Mouse (Mus musculus): ENCODE data around the gene Gm45717. TPM values are rescaled to one million over a fixed set of nuclear protein-coding genes. Genes with fewer than 3 reads are reported as not detected.

The Gm45717 gene
- polyA plus RNA-seq, 1 experiment = not detected

- Histone ChIP-seq H3K36me3 (ENCODE audit: control insufficient read depth, insufficient read depth) (peaks cover 18% of the 10 kb centered on the region), H3ac (ENCODE audit: control insufficient read depth, insufficient read length, low read depth) (no peak overlapping the region), H3K79me2 (ENCODE audit: control insufficient read depth, insufficient read depth) (peaks cover 52% of the 10 kb centered on the region), H3K27me3 (ENCODE audit: control insufficient read depth, insufficient read depth, insufficient read length) (no peaks in the 10 kb centered on the region), H3K79me3 (ENCODE audit: low read depth) (peaks cover 39% of the 10 kb centered on the region), H3K4me3 (ENCODE audit: insufficient read depth, poor library complexity, severe bottlenecking) (no peak overlapping the region)
- TF ChIP-seq CEBPB (IDR thresholded peaks at IDR 0.05; ENCODE audit: low read depth) (no peak), USF1 (IDR thresholded peaks at IDR 0.05; ENCODE audit: low read depth) (no peak), FOSL1 (IDR thresholded peaks at IDR 0.05; ENCODE audit: insufficient read depth, low read length, poor library complexity, severe bottlenecking) (no peak), MYOG (IDR thresholded peaks at IDR 0.05; ENCODE audit: control insufficient read depth, extremely low read depth, insufficient read length) (no peak), MAX (IDR thresholded peaks at IDR 0.05) (no peak), CTCF (IDR thresholded peaks at IDR 0.05; ENCODE audit: control insufficient read depth, insufficient read depth, insufficient read length) (no peak), MYOD1 (IDR thresholded peaks at IDR 0.05; ENCODE audit: control insufficient read depth, insufficient read length, low read depth) (no peak)
Measured at GRCm38 (mm10) chr7:140951051-140951450, 4.7 kb downstream of the Gm45717 start.

GRCm38 (mm10) chr7:140949824-140950530 lies 5.8 kb downstream of the Gm45717 start, which contains the start of gene Ifitm5:
Gene Ifitm5 (minus strand): TSS chr7:140950291.
- Histone ChIP-seq H3K79me2 (ENCODE audit: control insufficient read depth, insufficient read depth) (peaks cover 44% of the 10 kb centered on the region), H3K36me3 (ENCODE audit: control insufficient read depth, insufficient read depth) (peaks cover 18% of the 10 kb centered on the region), H3ac (ENCODE audit: control insufficient read depth, insufficient read length, low read depth) (no peak within 1 kb of the TSS), H3K79me3 (ENCODE audit: low read depth) (peaks cover 31% of the 10 kb centered on the region), H3K4me3 (ENCODE audit: insufficient read depth, poor library complexity, severe bottlenecking) (no peak within 1 kb of the TSS), H3K27me3 (ENCODE audit: control insufficient read depth, insufficient read depth, insufficient read length) (no peaks in the 10 kb centered on the region)
- TF ChIP-seq USF1 (IDR thresholded peaks at IDR 0.05; ENCODE audit: low read depth) (no peak), FOSL1 (IDR thresholded peaks at IDR 0.05; ENCODE audit: insufficient read depth, low read length, poor library complexity, severe bottlenecking) (no peak), CTCF (IDR thresholded peaks at IDR 0.05; ENCODE audit: control insufficient read depth, insufficient read depth, insufficient read length) (no peak), MAX (IDR thresholded peaks at IDR 0.05) (no peak), MYOD1 (IDR thresholded peaks at IDR 0.05; ENCODE audit: control insufficient read depth, insufficient read length, low read depth) (no peak), CEBPB (IDR thresholded peaks at IDR 0.05; ENCODE audit: low read depth) (no peak), MYOG (IDR thresholded peaks at IDR 0.05; ENCODE audit: control insufficient read depth, extremely low read depth, insufficient read length) (no peak)

- peaks cover 18% of the 10 kb centered on the region for H3K36me3 ChIP-seq (ENCODE audit: control insufficient read depth, insufficient read depth)
- no peak overlapping the region for H3ac ChIP-seq (ENCODE audit: control insufficient read depth, insufficient read length, low read depth)
- H3K4me3 ChIP-seq (ENCODE audit: insufficient read depth, poor library complexity, severe bottlenecking) = no peak overlapping the region
- no peaks in the 10 kb centered on the region for H3K27me3 ChIP-seq (ENCODE audit: control insufficient read depth, insufficient read depth, insufficient read length)
- peaks cover 25% of the 10 kb centered on the region for H3K79me3 ChIP-seq (ENCODE audit: low read depth)
- peaks cover 37% of the 10 kb centered on the region for H3K79me2 ChIP-seq (ENCODE audit: control insufficient read depth, insufficient read depth)
- TF ChIP-seq FOSL1 (IDR thresholded peaks at IDR 0.05; ENCODE audit: insufficient read depth, low read length, poor library complexity, severe bottlenecking) = no peak
- no peak for TF ChIP-seq MYOG (IDR thresholded peaks at IDR 0.05; ENCODE audit: control insufficient read depth, extremely low read depth, insufficient read length)
- no peak for TF ChIP-seq MAX (IDR thresholded peaks at IDR 0.05)
- TF ChIP-seq CTCF (IDR thresholded peaks at IDR 0.05; ENCODE audit: control insufficient read depth, insufficient read depth, insufficient read length) = no peak
- no peak for TF ChIP-seq CEBPB (IDR thresholded peaks at IDR 0.05; ENCODE audit: low read depth)
- TF ChIP-seq MYOD1 (IDR thresholded peaks at IDR 0.05; ENCODE audit: control insufficient read depth, insufficient read length, low read depth) = no peak
- TF ChIP-seq USF1 (IDR thresholded peaks at IDR 0.05; ENCODE audit: low read depth) = no peak
Measured at GRCm38 (mm10) chr7:140949255-140949654, 6.5 kb downstream of the Gm45717 start.

- Histone ChIP-seq H3K79me2 (ENCODE audit: control insufficient read depth, insufficient read depth) (peaks cover 26% of the 10 kb centered on the region), H3K27me3 (ENCODE audit: control insufficient read depth, insufficient read depth, insufficient read length) (no peaks in the 10 kb centered on the region), H3ac (ENCODE audit: control insufficient read depth, insufficient read length, low read depth) (no peak overlapping the region), H3K36me3 (ENCODE audit: control insufficient read depth, insufficient read depth) (peaks cover 17% of the 10 kb centered on the region), H3K79me3 (ENCODE audit: low read depth) (peaks cover 14% of the 10 kb centered on the region), H3K4me3 (ENCODE audit: insufficient read depth, poor library complexity, severe bottlenecking) (no peak overlapping the region)
- TF ChIP-seq USF1 (IDR thresholded peaks at IDR 0.05; ENCODE audit: low read depth) = no peak
Measured at GRCm38 (mm10) chr7:140948161-140948560, 7.6 kb downstream of the Gm45717 start.

GRCm38 (mm10) chr7:140946980-140947379 lies 8.8 kb downstream of the Gm45717 start:
- peaks cover 5% of the 10 kb centered on the region for H3K79me3 ChIP-seq (ENCODE audit: low read depth)
- TF ChIP-seq MAX (IDR thresholded peaks at IDR 0.05) (no peak), CTCF (IDR thresholded peaks at IDR 0.05; ENCODE audit: control insufficient read depth, insufficient read depth, insufficient read length) (no peak), MYOG (IDR thresholded peaks at IDR 0.05; ENCODE audit: control insufficient read depth, extremely low read depth, insufficient read length) (no peak), MYOD1 (IDR thresholded peaks at IDR 0.05; ENCODE audit: control insufficient read depth, insufficient read length, low read depth) (no peak), CEBPB (IDR thresholded peaks at IDR 0.05; ENCODE audit: low read depth) (no peak), USF1 (IDR thresholded peaks at IDR 0.05; ENCODE audit: low read depth) (no peak), FOSL1 (IDR thresholded peaks at IDR 0.05; ENCODE audit: insufficient read depth, low read length, poor library complexity, severe bottlenecking) (no peak)
- H3K36me3 ChIP-seq (ENCODE audit: control insufficient read depth, insufficient read depth) = peaks cover 13% of the 10 kb centered on the region
- no peak overlapping the region for H3K4me3 ChIP-seq (ENCODE audit: insufficient read depth, poor library complexity, severe bottlenecking)
- peaks cover 14% of the 10 kb centered on the region for H3K79me2 ChIP-seq (ENCODE audit: control insufficient read depth, insufficient read depth)
- no peak overlapping the region for H3ac ChIP-seq (ENCODE audit: control insufficient read depth, insufficient read length, low read depth)
- no peaks in the 10 kb centered on the region for H3K27me3 ChIP-seq (ENCODE audit: control insufficient read depth, insufficient read depth, insufficient read length)

GRCm38 (mm10) chr7:140946311-140946710 lies 9.4 kb downstream of the Gm45717 start:
- H3K36me3 ChIP-seq (ENCODE audit: control insufficient read depth, insufficient read depth) = peaks cover 13% of the 10 kb centered on the region
- H3K27me3 ChIP-seq (ENCODE audit: control insufficient read depth, insufficient read depth, insufficient read length) = no peaks in the 10 kb centered on the region
- H3K4me3 ChIP-seq (ENCODE audit: insufficient read depth, poor library complexity, severe bottlenecking) = no peak overlapping the region
- no peaks in the 10 kb centered on the region for H3K79me3 ChIP-seq (ENCODE audit: low read depth)
- peaks cover 7% of the 10 kb centered on the region for H3K79me2 ChIP-seq (ENCODE audit: control insufficient read depth, insufficient read depth)
- no peak for TF ChIP-seq USF1 (IDR thresholded peaks at IDR 0.05; ENCODE audit: low read depth)
- no peak for TF ChIP-seq FOSL1 (IDR thresholded peaks at IDR 0.05; ENCODE audit: insufficient read depth, low read length, poor library complexity, severe bottlenecking)
- TF ChIP-seq MYOD1 (IDR thresholded peaks at IDR 0.05; ENCODE audit: control insufficient read depth, insufficient read length, low read depth) = no peak
- no peak overlapping the region for H3ac ChIP-seq (ENCODE audit: control insufficient read depth, insufficient read length, low read depth)

All from C2C12 (cell line).